Mouse (Mus musculus): ENCODE measurements at regions not wholly inside any gene's neighbourhood (a gene's known extent, or its start where the extent isn't known, plus 50 kb on each side); places are given as distances from the start of the nearest gene placed in this dataset.

GRCm38 (mm10) chr13:99057293-99057588, 72.9 kb upstream of the 1700024P04Rik start:
- DNase-seq (ENCODE audit: low read depth), result no peak

GRCm38 (mm10) chr13:99056432-99057292, 72.3 kb upstream of the 1700024P04Rik start:
- no peak for DNase-seq (ENCODE audit: low read depth)

- no peak for DNase-seq (ENCODE audit: low read depth)
Measured at GRCm38 (mm10) chr13:99055609-99056321, 71.4 kb upstream of the 1700024P04Rik start.

DNA sequence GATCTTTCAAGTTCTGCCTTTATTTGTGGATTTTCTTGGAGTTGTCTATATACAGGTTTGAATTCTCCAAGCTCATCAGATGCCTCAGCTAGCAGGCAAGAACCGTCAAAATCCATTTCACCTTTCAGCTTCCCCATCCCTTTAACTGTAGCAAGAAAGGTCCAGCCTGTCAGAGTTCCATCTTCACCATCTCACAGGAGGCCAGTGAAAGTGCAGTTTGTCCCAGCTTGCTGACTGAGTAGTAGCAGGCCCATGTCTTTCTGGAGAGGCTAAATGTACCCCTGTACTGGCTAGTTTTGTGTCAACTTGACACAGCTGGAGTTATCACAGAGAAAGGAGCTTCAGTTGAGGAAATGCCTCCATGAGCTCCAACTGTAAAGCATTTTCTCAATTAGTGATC, 67.7 kb upstream of the 1700024P04Rik start:
- no peak for DNase-seq (ENCODE audit: low read depth)

GRCm38 (mm10) chr13:99049699-99050098, 65.3 kb upstream of the 1700024P04Rik start:
- no peak for DNase-seq (ENCODE audit: low read depth)

- DNase-seq (ENCODE audit: low read depth), result no peak
Measured at GRCm38 (mm10) chr13:99048651-99049100, 64.3 kb upstream of the 1700024P04Rik start.

DNA sequence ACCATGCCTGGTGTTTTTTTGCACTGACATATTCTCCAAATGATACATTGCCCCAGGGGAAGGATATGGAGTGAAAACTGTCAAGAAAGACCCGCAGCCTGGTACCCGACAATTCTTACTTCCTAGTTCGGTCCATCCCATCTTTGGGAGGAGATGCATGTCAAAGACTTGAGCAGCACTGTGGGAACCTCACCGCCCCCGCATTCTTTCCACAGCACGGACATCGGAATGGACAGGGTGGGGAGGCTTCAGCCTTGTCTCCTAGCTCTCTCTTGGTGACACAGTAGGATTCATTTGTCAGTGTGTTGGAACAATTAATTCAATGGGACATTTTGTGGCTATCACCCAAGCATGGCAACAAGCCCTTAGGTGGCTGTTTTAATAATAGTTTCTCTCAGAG, 62.9 kb upstream of the 1700024P04Rik start:
- no peak for DNase-seq (ENCODE audit: low read depth)

- DNase-seq (ENCODE audit: low read depth), result no peak
Measured at GRCm38 (mm10) chr13:99046737-99047136, 62.4 kb upstream of the 1700024P04Rik start.

- DNase-seq (ENCODE audit: low read depth), result no peak
Measured at GRCm38 (mm10) chr13:99042086-99042485, 57.7 kb upstream of the 1700024P04Rik start.

DNA sequence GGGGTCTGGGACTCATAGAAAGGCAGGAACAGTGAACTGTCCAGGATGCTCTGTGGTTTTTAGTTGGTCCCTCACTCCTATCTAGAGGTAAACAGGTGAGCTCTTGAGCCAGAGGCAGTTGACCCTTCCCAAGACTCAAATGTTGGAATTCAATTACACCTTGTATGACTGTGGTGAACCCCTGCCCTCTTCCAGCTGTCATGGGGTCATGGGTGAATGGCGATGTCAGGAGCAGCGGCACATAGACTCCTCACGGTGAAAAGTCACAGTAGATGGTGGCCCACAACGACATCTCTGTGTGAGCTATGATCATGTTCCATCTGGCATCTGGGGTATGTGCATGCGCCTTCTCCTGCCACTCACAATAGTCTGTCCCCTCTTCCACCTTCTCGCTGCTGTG, 56.9 kb upstream of the 1700024P04Rik start:
- DNase-seq (ENCODE audit: low read depth), result no peak

DNA sequence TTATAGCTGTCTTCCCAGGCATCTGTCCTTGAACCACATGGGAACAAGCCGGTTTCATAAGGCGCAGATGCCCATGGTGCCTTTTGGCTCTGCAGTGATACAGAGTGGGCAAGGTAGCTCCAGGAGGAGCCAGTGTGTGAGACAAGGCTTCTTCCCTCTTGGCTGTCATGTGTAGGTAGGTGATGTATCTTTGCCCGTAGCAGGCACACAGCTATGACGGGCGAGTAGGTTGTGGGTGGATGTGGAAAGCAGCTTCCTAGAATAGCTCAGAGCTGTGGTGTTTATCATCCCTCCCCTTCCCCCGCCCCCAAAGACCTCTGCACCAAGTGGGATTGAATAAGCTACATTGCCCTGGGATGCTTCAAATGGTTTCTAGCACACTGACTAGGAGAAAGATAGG, 56.5 kb upstream of the 1700024P04Rik start:
- DNase-seq (ENCODE audit: low read depth), result no peak

GRCm38 (mm10) chr13:99040171-99040570, 55.8 kb upstream of the 1700024P04Rik start:
- DNase-seq (ENCODE audit: low read depth), result no peak

- no peak for DNase-seq (ENCODE audit: low read depth)
Measured at GRCm38 (mm10) chr13:99039063-99039385, 54.7 kb upstream of the 1700024P04Rik start.

DNA sequence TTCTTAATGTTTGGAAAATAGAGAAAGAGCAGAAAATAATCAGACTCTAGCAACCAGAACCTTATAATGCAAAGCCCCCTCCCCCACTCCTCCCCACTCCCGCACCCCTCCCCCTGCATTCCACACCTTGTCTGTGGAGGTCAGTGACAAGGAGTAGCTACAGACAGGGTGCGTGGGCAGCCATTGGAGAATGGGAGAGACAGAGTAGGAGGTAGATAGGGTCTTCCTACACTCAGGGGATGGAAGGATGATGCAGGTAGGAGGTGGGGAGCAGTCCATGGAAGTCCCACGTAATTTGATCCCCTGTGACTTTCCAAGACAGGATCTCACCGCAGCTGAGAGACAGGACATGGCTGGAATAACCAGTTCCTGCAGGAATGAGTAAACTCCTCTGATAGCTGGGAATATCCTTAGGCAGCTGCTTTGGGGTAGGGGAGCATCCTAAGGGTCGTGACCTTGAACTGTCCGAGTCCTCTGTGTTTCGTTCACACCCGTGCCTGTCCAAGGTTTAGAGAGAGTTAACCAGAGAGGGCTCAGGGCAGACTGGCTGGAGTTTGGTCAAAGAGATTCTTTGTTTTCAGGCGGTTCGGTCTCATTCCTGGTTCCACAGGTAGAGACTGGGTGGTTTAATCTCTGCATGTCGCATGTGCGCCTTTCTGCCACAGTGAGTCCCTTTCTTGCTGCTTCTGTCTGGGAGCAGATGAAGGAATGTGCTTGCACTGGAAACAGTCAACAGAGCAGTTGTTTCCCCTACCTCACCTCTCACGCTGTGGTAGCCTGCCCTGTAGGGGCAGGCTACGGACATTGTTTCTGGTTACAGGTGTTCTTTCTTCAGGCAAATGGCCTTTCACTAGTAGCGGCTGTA, 54.1 kb upstream of the 1700024P04Rik start:
- no peak for DNase-seq (ENCODE audit: low read depth)

- DNase-seq (ENCODE audit: low read depth), result no peak
Measured at GRCm38 (mm10) chr13:99037131-99037530, 52.8 kb upstream of the 1700024P04Rik start.

All from naive thymus-derived CD4-positive, alpha-beta T cell, adult 2 months (primary cell).